Mouse (Mus musculus) intestine, postnatal 0 days (tissue): ENCODE results near the gene Ift57. TPM values are rescaled to one million over a fixed set of nuclear protein-coding genes. Genes with fewer than 3 reads are reported as not detected.

Source experiments
- ATAC-seq: fragments of 200-750 bp; cut with Nextera tagmentation; 2 replicates; pipeline ENCODE4 v1.8.0; 2017; ENCODE audit warnings: mild to moderate bottlenecking, moderate TSS enrichment, moderate library complexity
- H3K27ac ChIP-seq: fragments of 300-500 bp; sonication (generic); 2 replicates; pipeline ENCODE4 v1.5.1; 2014; ENCODE audit warnings: mild to moderate bottlenecking, low read depth, low read length, moderate library complexity
- H3K27me3 ChIP-seq: fragments of 300-500 bp; sonication (generic); replicated peaks from 2 replicates; pipeline ENCODE4 v1.6.1; 2014; ENCODE audit warnings: low read length, mixed read lengths; ENCODE audit not compliant: control insufficient read depth, insufficient read depth
- H3K36me3 ChIP-seq: fragments of 300-500 bp; sonication (generic); 2 replicates; pipeline ENCODE4 v1.6.1; 2014; ENCODE audit warnings: mild to moderate bottlenecking, moderate library complexity; ENCODE audit not compliant: control insufficient read depth, insufficient read depth
- H3K4me1 ChIP-seq: fragments of 300-500 bp; sonication (generic); replicated peaks from 2 replicates; pipeline ENCODE4 v1.6.1; 2014; ENCODE audit warnings: antibody characterized with exemption, low read length, mixed read lengths; ENCODE audit not compliant: control insufficient read depth, insufficient read depth
- H3K4me2 ChIP-seq: fragments of 300-500 bp; sonication (generic); replicated peaks from 2 replicates; pipeline ENCODE4 v1.6.1; 2014; ENCODE audit warnings: low read depth, mild to moderate bottlenecking, moderate library complexity
- H3K4me3 ChIP-seq: fragments of 300-500 bp; sonication (generic); 2 replicates; pipeline ENCODE4 v1.5.1; 2014; ENCODE audit warnings: low read depth, low read length
- H3K9ac ChIP-seq: fragments of 300-500 bp; sonication (generic); 2 replicates; pipeline ENCODE4 v1.6.1; 2014; ENCODE audit warnings: mild to moderate bottlenecking, low read depth, low read length
- H3K9me3 ChIP-seq: fragments of 300-500 bp; sonication (generic); 2 replicates; pipeline ENCODE4 v1.6.1; 2016; ENCODE audit warnings: mixed run types; ENCODE audit not compliant: control insufficient read depth
- CTCF ChIP-seq: sonication (generic); IDR thresholded peaks from 2 replicates; pipeline ENCODE4 v1.5.1; 2016; ENCODE audit warnings: low read depth, mild to moderate bottlenecking, control low read depth, antibody characterized with exemption, moderate library complexity
- WGBS: fragments of 180-500 bp; shearing (Covaris S2); extraction: QIAGEN DNeasy Blood & Tissue Kit; methylation state at CpG from one replicate; pipeline ENCODE4 v1.1.7; 2014; 5-methylcytosine and 5-hydroxymethylcytosine counted together
- polyA plus RNA-seq: library from polyadenylated mRNA; unstranded; fragments of >200 nt; fragmentation: Nextera tagmentation; extraction: Ambion mirVana; gene quantifications from 2 replicates; pipeline ENCODE4 v1.2.1, GENCODE M21; 2015

The Ift57 gene
- polyA plus RNA-seq, 1 experiment from 2014 or later: 5.5 TPM

DNA sequence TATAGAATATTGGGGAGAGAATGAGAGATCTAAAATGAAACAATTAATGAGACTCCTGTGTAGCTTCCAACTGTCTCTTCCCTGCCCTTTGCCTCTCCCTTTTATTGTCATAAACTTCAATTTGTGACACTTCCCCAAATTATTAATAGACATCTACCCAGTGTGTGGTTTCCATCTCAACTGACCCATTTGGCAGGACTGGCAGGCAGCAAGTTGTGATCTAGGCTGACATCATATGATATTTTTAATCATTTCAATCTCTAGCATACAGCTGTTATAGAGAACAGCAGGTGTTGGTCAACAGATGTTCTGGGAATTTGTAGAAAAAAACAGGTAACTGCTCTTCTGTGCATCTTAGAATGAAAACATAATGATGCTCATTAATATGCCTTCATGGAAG lies 84.3 kb downstream of the Ift57 start:
- ATAC-seq: no peak
- H3K9ac ChIP-seq: no peak overlapping the region
- no peaks in the 10 kb centered on the region for H3K4me1 ChIP-seq
- no peak for TF ChIP-seq CTCF
- no peak overlapping the region for H3K27ac ChIP-seq
- no peak overlapping the region for H3K4me2 ChIP-seq
- no peaks in the 10 kb centered on the region for H3K27me3 ChIP-seq
- H3K36me3 ChIP-seq: no peaks in the 10 kb centered on the region
- no peaks in the 10 kb centered on the region for H3K9me3 ChIP-seq
- H3K4me3 ChIP-seq: no peak overlapping the region

DNA sequence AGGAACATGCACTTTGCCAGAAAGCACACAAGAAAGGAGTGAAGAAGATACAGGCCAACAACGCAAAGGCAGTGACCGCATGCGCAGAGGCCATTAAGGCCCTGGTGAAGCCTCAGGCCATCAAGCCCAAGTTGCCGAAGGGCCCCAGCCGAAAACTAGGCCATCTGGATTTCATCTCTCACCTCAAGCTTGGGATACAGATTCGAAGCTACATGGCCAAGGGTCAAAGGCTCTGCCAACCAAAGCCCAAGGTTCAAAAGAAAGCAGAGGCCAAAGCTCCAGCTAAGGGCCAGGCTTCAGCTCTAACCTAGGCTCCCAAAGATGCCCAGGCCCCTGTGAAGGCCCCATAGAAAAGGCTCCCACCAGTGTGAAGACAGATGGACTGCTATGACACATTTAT lies 87.1 kb downstream of the Ift57 start:
- no peak overlapping the region for H3K27ac ChIP-seq
- 93% methylated on average over 6 of the region's 6 CpGs for WGBS
- no peaks in the 10 kb centered on the region for H3K27me3 ChIP-seq
- ATAC-seq: no peak
- H3K9ac ChIP-seq: no peak overlapping the region
- no peaks in the 10 kb centered on the region for H3K36me3 ChIP-seq
- no peak overlapping the region for H3K4me2 ChIP-seq
- no peaks in the 10 kb centered on the region for H3K9me3 ChIP-seq
- TF ChIP-seq CTCF: no peak
- no peak overlapping the region for H3K4me3 ChIP-seq
- no peaks in the 10 kb centered on the region for H3K4me1 ChIP-seq

DNA sequence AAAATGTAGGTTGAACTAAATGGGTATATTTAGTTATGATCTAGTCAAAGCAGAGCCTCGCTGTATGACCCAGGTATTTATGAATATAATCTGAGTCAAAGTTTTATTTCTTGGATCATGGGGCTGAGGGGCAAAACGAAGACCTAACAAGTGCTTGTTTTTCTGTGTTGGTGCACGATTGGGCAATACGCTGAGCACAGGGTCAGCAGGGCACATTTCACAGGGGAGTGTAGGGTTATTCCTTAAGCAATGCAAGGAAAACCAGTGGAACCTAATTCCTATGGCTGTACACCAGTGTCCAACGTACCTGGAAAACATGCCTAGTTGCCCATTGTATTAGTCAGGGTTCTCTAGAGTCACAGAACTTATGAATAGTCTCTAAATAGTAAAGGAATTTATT lies 88.7 kb downstream of the Ift57 start:
- Histone ChIP-seq H3K27ac (no peak overlapping the region), H3K4me2 (no peak overlapping the region), H3K36me3 (no peaks in the 10 kb centered on the region), H3K27me3 (no peaks in the 10 kb centered on the region), H3K4me3 (no peak overlapping the region), H3K9ac (no peak overlapping the region), H3K9me3 (no peaks in the 10 kb centered on the region), H3K4me1 (no peaks in the 10 kb centered on the region)
- TF ChIP-seq CTCF: no peak
- WGBS: 87% methylated on average over 5 of the region's 5 CpGs
- ATAC-seq: no peak

DNA sequence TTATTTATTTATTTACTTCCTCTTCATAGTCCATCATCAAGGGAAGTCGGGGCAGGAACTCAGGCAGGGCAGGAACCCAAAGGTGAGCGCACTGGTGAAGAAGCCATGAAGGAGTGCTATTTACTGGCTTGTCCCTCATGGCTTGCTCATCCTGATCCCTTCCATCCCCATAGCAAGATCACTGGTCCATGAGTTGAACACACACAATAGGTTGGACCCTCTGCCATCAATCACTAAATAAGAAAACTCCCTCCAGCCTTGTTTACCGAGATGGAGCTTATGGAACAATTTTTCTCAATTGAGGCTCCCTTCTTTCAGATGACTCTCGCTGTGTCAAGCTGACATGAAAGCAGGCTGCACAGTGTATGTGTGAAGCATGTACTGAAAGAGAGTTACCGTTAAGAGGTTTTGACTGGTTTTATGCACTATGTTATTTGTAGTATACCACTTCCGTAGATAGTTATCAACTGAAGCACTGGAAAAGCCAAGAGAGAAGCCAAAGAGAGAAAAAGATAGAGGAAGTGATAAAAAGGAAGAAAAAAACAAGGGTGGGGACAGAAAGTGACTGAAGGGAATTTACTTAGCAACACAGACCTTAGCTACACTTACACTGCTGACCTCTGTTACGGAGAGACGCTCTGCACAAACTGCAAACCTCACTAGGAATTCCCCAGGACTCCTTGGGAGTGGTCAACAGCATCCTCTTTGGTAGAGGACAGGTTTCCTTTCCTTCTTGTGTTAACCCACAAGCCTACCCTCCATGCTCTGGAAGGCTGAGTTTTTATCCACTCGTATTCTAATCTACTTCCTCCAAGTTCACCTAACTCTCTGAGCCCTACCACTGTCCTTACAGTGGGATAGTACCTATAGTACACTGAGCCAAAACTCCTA lies 91.8 kb downstream of the Ift57 start:
- no peak for TF ChIP-seq CTCF
- Histone ChIP-seq H3K4me1 (no peaks in the 10 kb centered on the region), H3K27me3 (no peaks in the 10 kb centered on the region), H3K9me3 (no peaks in the 10 kb centered on the region), H3K4me2 (no peak overlapping the region), H3K9ac (no peak overlapping the region), H3K4me3 (no peak overlapping the region), H3K36me3 (no peaks in the 10 kb centered on the region), H3K27ac (no peak overlapping the region)
- no peak for ATAC-seq
- 88% methylated on average over 9 of the region's 9 CpGs for WGBS

DNA sequence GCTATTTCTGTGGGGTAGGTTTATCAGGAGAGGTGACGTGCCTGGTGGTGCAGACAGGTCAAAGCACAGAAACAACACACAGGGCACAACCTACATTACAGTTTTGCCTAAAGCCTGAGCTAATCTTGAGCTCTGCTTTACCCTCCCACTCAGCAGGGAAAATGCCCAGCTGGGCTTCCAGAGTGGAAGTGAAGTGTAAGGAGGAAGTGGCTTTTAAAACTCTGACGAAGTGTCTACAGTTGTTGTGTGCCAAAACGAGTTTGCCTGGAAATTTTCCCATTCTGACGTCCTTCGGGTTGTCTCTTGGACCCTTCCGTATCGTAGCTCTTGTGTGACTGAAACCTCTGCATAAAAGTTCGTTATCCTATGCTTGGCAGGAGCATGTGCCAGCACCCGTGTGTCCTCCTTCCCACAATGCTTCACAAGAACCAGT lies 93.4 kb downstream of the Ift57 start:
- Histone ChIP-seq H3K4me2 (no peak overlapping the region), H3K27ac (no peak overlapping the region), H3K4me1 (no peaks in the 10 kb centered on the region), H3K4me3 (no peak overlapping the region), H3K36me3 (no peaks in the 10 kb centered on the region), H3K27me3 (no peaks in the 10 kb centered on the region), H3K9ac (no peak overlapping the region), H3K9me3 (no peaks in the 10 kb centered on the region)
- TF ChIP-seq CTCF: no peak
- WGBS: 63% methylated on average over 9 of the region's 9 CpGs
- ATAC-seq: no peak

DNA sequence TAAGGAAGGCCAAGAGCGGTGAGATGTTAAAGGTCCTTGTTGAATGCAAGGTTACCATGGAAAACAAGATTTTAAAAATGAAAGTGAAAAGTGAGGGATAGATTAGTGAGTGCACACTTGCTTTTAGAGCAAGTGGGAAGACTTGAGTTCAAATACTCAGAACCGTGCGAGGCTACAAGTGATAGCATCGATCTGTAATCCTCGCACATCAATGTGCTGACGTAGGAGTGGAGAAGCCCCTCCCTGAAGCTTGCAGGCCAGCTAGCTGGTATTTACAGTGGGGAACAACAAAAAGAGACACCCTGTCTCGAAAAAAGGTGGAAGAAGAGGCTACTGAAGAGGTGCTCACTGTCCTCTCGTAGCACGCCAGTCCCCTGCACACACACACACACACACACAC lies 94.6 kb downstream of the Ift57 start:
- no peak overlapping the region for H3K9ac ChIP-seq
- H3K27me3 ChIP-seq: no peaks in the 10 kb centered on the region
- no peaks in the 10 kb centered on the region for H3K9me3 ChIP-seq
- TF ChIP-seq CTCF: no peak
- no peak overlapping the region for H3K27ac ChIP-seq
- no peaks in the 10 kb centered on the region for H3K36me3 ChIP-seq
- WGBS: 90% methylated on average over 9 of the region's 9 CpGs
- H3K4me3 ChIP-seq: no peak overlapping the region
- no peak for ATAC-seq
- H3K4me2 ChIP-seq: no peak overlapping the region
- H3K4me1 ChIP-seq: no peaks in the 10 kb centered on the region
